Mouse (Mus musculus) hindbrain, embryonic 15.5 days (tissue): Measurements from ENCODE around the gene Adprhl1. TPM values are rescaled to one million over a fixed set of nuclear protein-coding genes. Genes with fewer than 3 reads are reported as not detected.

Experiments used
- microRNA counts: library from miRNA; unstranded; fragments of <30 nt; microRNA quantifications from one replicate; lab custom pipeline; 2016
- microRNA-seq: library from miRNA; unstranded; fragments of <30 nt; microRNA quantifications from one replicate; pipeline ENCODE4, GENCODE M21; 2016
- polyA plus RNA-seq: library from polyadenylated mRNA; unstranded; fragments of >200 nt; fragmentation: Nextera tagmentation; extraction: Ambion mirVana; gene quantifications from 2 replicates; pipeline ENCODE4 v1.2.1, GENCODE M21; 2015

The Adprhl1 gene
- polyA plus RNA-seq, 1 experiment from 2014 or later = 0.14 TPM

MicroRNAs encoded within 50 kb of the gene (microRNA counts, 519-probe panel; counts per million panel counts)
- microRNA mmu-miR-1968 (lab: Ali Mortazavi, UCI) = 2,453 counts per million, percentile 37 among the panel's probes with 10 or more counts

Small RNA genes lying within 50 kb of the gene (microRNA-seq; reads per million reads assigned to microRNA genes)
- 11.1 reads per million, percentile 28 among the genes with 10 or more reads in this experiment for gene Mir1968

Other genes with a start within 250 kb of the Adprhl1 start
- 0.10 TPM in 1 of 2 replicates, not detected in the other for gene F7, start 228.1 kb downstream of the Adprhl1 start, polyA plus RNA-seq
- 0.17 and 0.31 TPM in 2 replicates for gene F10, start 216.9 kb downstream of the Adprhl1 start, polyA plus RNA-seq
- 0.84 and 1.1 TPM in 2 replicates for gene Proz, start 193.2 kb downstream of the Adprhl1 start, polyA plus RNA-seq
- gene Pcid2, start 148.7 kb downstream of the Adprhl1 start, polyA plus RNA-seq = 40.4 TPM in 2 replicates
- 68.2 and 69.8 TPM in 2 replicates for gene Cul4a, start 148.5 kb downstream of the Adprhl1 start, polyA plus RNA-seq
- 297 and 317 TPM in 2 replicates for gene Lamp1, start 95.0 kb downstream of the Adprhl1 start, polyA plus RNA-seq
- gene Grtp1, start 53.5 kb downstream of the Adprhl1 start, polyA plus RNA-seq = 11.9 and 13.9 TPM in 2 replicates
- 32.5 and 33.4 TPM in 2 replicates for gene Dcun1d2, start 34.0 kb upstream of the Adprhl1 start, polyA plus RNA-seq
- 55.4 and 57.1 TPM in 2 replicates for gene Tmco3, start 34.0 kb upstream of the Adprhl1 start, polyA plus RNA-seq
- gene Tfdp1, start 84.6 kb upstream of the Adprhl1 start, polyA plus RNA-seq = 96.5 and 96.8 TPM in 2 replicates
- not detected in 2 replicates for gene Atp4b, start 142.7 kb upstream of the Adprhl1 start, polyA plus RNA-seq
- not detected in 2 replicates for gene Grk1, start 150.9 kb upstream of the Adprhl1 start, polyA plus RNA-seq
- 1.00 and 1.2 TPM in 2 replicates for gene Tmem255b, start 181.0 kb upstream of the Adprhl1 start, polyA plus RNA-seq
- gene Gas6, start 240.3 kb upstream of the Adprhl1 start, polyA plus RNA-seq = 52.1 and 53.8 TPM in 2 replicates